Mouse (Mus musculus): ENCODE results near the gene Epb41l2.

Epb41l2 gene

GRCm38 (mm10) chr10:25365158-25365557, 5.6 kb downstream of the Epb41l2 start:
- no peak for DNase-seq (ENCODE audit: inconsistent ontology term)

GRCm38 (mm10) chr10:25365708-25366107, 6.1 kb downstream of the Epb41l2 start:
- DNase-seq (ENCODE audit: inconsistent ontology term) = no peak

- no peak for DNase-seq (ENCODE audit: inconsistent ontology term)
These were observed 7.1 kb downstream of the Epb41l2 start for GRCm38 (mm10) chr10:25366691-25367090.

- no peak for DNase-seq (ENCODE audit: inconsistent ontology term)
These were observed 9.3 kb downstream of the Epb41l2 start for GRCm38 (mm10) chr10:25368928-25369327.

- no peak for DNase-seq (ENCODE audit: inconsistent ontology term)
These were observed 10.1 kb downstream of the Epb41l2 start for GRCm38 (mm10) chr10:25369691-25370090.

- no peak for DNase-seq (ENCODE audit: inconsistent ontology term)
These were observed 11.7 kb downstream of the Epb41l2 start for GRCm38 (mm10) chr10:25371336-25371735.

GRCm38 (mm10) chr10:25371915-25372371, 12.3 kb downstream of the Epb41l2 start:
- peak; percentile 52 for DNase-seq (ENCODE audit: inconsistent ontology term)

- DNase-seq (ENCODE audit: inconsistent ontology term) = no peak
These were observed 13.0 kb downstream of the Epb41l2 start for GRCm38 (mm10) chr10:25372510-25373148.

GRCm38 (mm10) chr10:25375036-25375435, 15.4 kb downstream of the Epb41l2 start:
- no peak for DNase-seq (ENCODE audit: inconsistent ontology term)

- no peak for DNase-seq (ENCODE audit: inconsistent ontology term)
These were observed 21.3 kb downstream of the Epb41l2 start for GRCm38 (mm10) chr10:25380746-25381481.

GRCm38 (mm10) chr10:25381951-25382350, 22.4 kb downstream of the Epb41l2 start:
- DNase-seq (ENCODE audit: inconsistent ontology term) = no peak

- DNase-seq (ENCODE audit: inconsistent ontology term) = no peak
These were observed 23.6 kb downstream of the Epb41l2 start for GRCm38 (mm10) chr10:25383171-25383570.

GRCm38 (mm10) chr10:25384391-25384790, 24.8 kb downstream of the Epb41l2 start:
- DNase-seq (ENCODE audit: inconsistent ontology term) = no peak

GRCm38 (mm10) chr10:25385811-25386580, 26.4 kb downstream of the Epb41l2 start:
- DNase-seq (ENCODE audit: inconsistent ontology term) = no peak

GRCm38 (mm10) chr10:25386868-25387267, 27.3 kb downstream of the Epb41l2 start:
- DNase-seq (ENCODE audit: inconsistent ontology term) = peak; percentile 62

- DNase-seq (ENCODE audit: inconsistent ontology term) = no peak
These were observed 27.7 kb downstream of the Epb41l2 start for GRCm38 (mm10) chr10:25387268-25387667.

GRCm38 (mm10) chr10:25392786-25393185, 33.2 kb downstream of the Epb41l2 start:
- peak; percentile 92 for DNase-seq (ENCODE audit: inconsistent ontology term)

- DNase-seq (ENCODE audit: inconsistent ontology term) = no peak
These were observed 34.1 kb downstream of the Epb41l2 start for GRCm38 (mm10) chr10:25393721-25394120.

- peak; percentile 78 for DNase-seq (ENCODE audit: inconsistent ontology term)
These were observed 35.8 kb downstream of the Epb41l2 start for GRCm38 (mm10) chr10:25395236-25395886.

GRCm38 (mm10) chr10:25396859-25397258, 37.3 kb downstream of the Epb41l2 start:
- no peak for DNase-seq (ENCODE audit: inconsistent ontology term)

- peak; percentile 74 for DNase-seq (ENCODE audit: inconsistent ontology term)
These were observed 38.4 kb downstream of the Epb41l2 start for GRCm38 (mm10) chr10:25397767-25398690.
